Mouse (Mus musculus) embryonic fibroblast, embryonic 13.5 days (primary cell): Measurements from ENCODE around the gene Olfr1453. TPM values are rescaled to one million over a fixed set of nuclear protein-coding genes. Genes with fewer than 3 reads are reported as not detected.
"Not testable (repeated sequence)": the region's sequence is repeated elsewhere in the genome, so short reads cannot be mapped to it uniquely, and the experiment has no call there.

Source experiments
- H3K27ac ChIP-seq: 2 replicates; pipeline ENCODE4 v1.5.1; 2012; ENCODE audit warnings: low read length, control low read depth, inconsistent platforms; ENCODE audit not compliant: insufficient read depth
- H3K4me1 ChIP-seq: 2 replicates; pipeline ENCODE4 v1.6.1; 2011; ENCODE audit warnings: low read length; ENCODE audit not compliant: control insufficient read depth, insufficient read depth
- H3K4me3 ChIP-seq: 2 replicates; pipeline ENCODE4 v1.5.1; 2011; ENCODE audit warnings: mild to moderate bottlenecking, control low read depth, low read length; ENCODE audit not compliant: insufficient read depth
- CTCF ChIP-seq: IDR thresholded peaks from 2 replicates; pipeline ENCODE4 v1.5.1; 2011; ENCODE audit warnings: mild to moderate bottlenecking, control low read depth, low read length, moderate library complexity, borderline replicate concordance; ENCODE audit not compliant: insufficient read depth
- POLR2A ChIP-seq: IDR thresholded peaks from 2 replicates; pipeline ENCODE4 v1.6.1; 2011; ENCODE audit warnings: low read depth, mild to moderate bottlenecking, control low read depth, low read length, moderate library complexity
- polyA plus RNA-seq: library from polyadenylated mRNA; stranded (reverse); fragments of >200 nt; gene quantifications from 2 replicates; pipeline ENCODE4 v1.2.4, GENCODE M21; 2011; ENCODE audit warnings: low read depth; ENCODE audit not compliant: missing spikeins, insufficient read length

Gene Olfr1453
- polyA plus RNA-seq: not detected in 2 replicates

GRCm38 (mm10) chr19:13028227-13028626 lies at the start of gene Olfr1453:
Olfr1453 (minus strand) TSS chr19:13028327.
- Histone ChIP-seq H3K27ac (no peak within 1 kb of the TSS), H3K4me3 (no peak within 1 kb of the TSS), H3K4me1 (no peaks in the 10 kb centered on the region)
- TF ChIP-seq POLR2A (no peak), CTCF (no peak)

- Histone ChIP-seq H3K4me3 (no peak within 1 kb of the TSS), H3K27ac (no peak within 1 kb of the TSS), H3K4me1 (no peaks in the 10 kb centered on the region)
- no peak for TF ChIP-seq POLR2A
- TF ChIP-seq CTCF: no peak
Measured at GRCm38 (mm10) chr19:13060310-13060709, 32.2 kb upstream of the Olfr1453 start, which contains the start of gene Olfr1454. Olfr1454 (plus strand) TSS chr19:13060610.

GRCm38 (mm10) chr19:12994714-12995113 lies 33.4 kb downstream of the Olfr1453 start, which contains the start of gene Olfr1451:
Olfr1451 (plus strand) TSS chr19:12995014.
- no peak within 1 kb of the TSS for H3K4me3 ChIP-seq
- TF ChIP-seq CTCF (no peak), POLR2A (no peak)
- no peaks in the 10 kb centered on the region for H3K4me1 ChIP-seq
- no peak within 1 kb of the TSS for H3K27ac ChIP-seq

GRCm38 (mm10) chr19:12992316-12992715 lies 35.8 kb downstream of the Olfr1453 start:
- H3K27ac ChIP-seq, H3K4me1 ChIP-seq, H3K4me3 ChIP-seq: not testable (repeated sequence)

Other genes with a start within 250 kb of the Olfr1453 start
- gene Zfp91, start 232.2 kb downstream of the Olfr1453 start, polyA plus RNA-seq: 69.4 and 85.8 TPM in 2 replicates
- 0.38 and 0.83 TPM in 2 replicates for gene Lpxn, start 232.1 kb downstream of the Olfr1453 start, polyA plus RNA-seq
- gene Gm5244, start 181.6 kb downstream of the Olfr1453 start, polyA plus RNA-seq: not detected in 2 replicates
- not detected in 2 replicates for gene Olfr1444, start 171.0 kb downstream of the Olfr1453 start, polyA plus RNA-seq
- gene Olfr1445, start 144.5 kb downstream of the Olfr1453 start, polyA plus RNA-seq: not detected in 2 replicates
- gene Olfr1446, start 134.8 kb downstream of the Olfr1453 start, polyA plus RNA-seq: not detected in 2 replicates
- not detected in 2 replicates for gene Olfr1447, start 124.6 kb downstream of the Olfr1453 start, polyA plus RNA-seq
- gene Olfr1448, start 103.9 kb downstream of the Olfr1453 start, polyA plus RNA-seq: not detected in 2 replicates
- gene Olfr1449, start 97.5 kb downstream of the Olfr1453 start, polyA plus RNA-seq: not detected in 2 replicates
- gene Olfr1450, start 78.1 kb downstream of the Olfr1453 start, polyA plus RNA-seq: not detected in 2 replicates
- not detected in 2 replicates for gene Olfr1451, start 33.3 kb downstream of the Olfr1453 start, polyA plus RNA-seq
- not detected in 2 replicates for gene Olfr1454, start 32.3 kb upstream of the Olfr1453 start, polyA plus RNA-seq
- not detected in 2 replicates for gene Olfr1457, start 69.6 kb upstream of the Olfr1453 start, polyA plus RNA-seq
- gene Olfr1458, start 78.4 kb upstream of the Olfr1453 start, polyA plus RNA-seq: not detected in 2 replicates
- 0.07 TPM in 1 of 2 replicates, not detected in the other for gene Olfr1459, start 121.2 kb upstream of the Olfr1453 start, polyA plus RNA-seq
- gene Olfr1461, start 134.7 kb upstream of the Olfr1453 start, polyA plus RNA-seq: not detected in 2 replicates
- not detected in 2 replicates for gene Olfr1462, start 157.4 kb upstream of the Olfr1453 start, polyA plus RNA-seq
- gene Olfr1463, start 203.0 kb upstream of the Olfr1453 start, polyA plus RNA-seq: not detected in 2 replicates